Mouse (Mus musculus): ENCODE measurements around the gene Dync1i1. TPM values are rescaled to one million over a fixed set of nuclear protein-coding genes. Genes with fewer than 3 reads are reported as not detected.

Dync1i1 gene
- total and polyA plus RNA-seq, 3 experiments, result not detected

DNA sequence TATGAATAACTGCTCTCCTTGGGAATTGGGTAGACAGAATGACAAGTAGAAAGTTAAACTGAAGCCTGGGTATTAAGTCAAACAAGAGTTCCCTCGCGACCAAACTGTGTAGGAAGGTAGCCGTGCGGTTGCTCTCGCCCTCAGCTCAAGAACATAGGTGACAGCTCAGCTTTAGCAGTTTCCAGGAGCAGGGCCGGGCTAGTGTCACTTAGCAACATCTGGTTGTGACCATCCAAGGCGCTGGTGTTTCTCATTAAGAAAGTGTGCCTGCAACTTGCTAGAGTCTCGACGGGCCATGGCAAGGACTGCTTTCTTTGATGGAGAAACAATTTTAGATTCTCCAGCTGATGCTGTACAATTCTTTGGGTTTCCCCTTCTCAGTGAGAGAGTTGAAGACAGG lies 291.5 kb downstream of the Dync1i1 start:
- Histone ChIP-seq H3K27ac (ENCODE audit: control insufficient read depth, low read depth, low read length) (no peak overlapping the region), H3K27me3 (ENCODE audit: control insufficient read depth in 1 of 2, insufficient read depth in 2 of 2, low read length in 2 of 2) (peaks cover 0 to 2% of the 10 kb centered on the region in 2 experiments; a peak in 1 of 4 replicates), H3K4me3 (ENCODE audit: control insufficient read depth in 1 of 2, insufficient read depth in 1 of 2, low read depth in 2 of 2, low read length in 2 of 2) (no peak overlapping the region), H3K79me2 (ENCODE audit: control insufficient read depth, insufficient read depth, low read length, poor library complexity) (no peaks in the 10 kb centered on the region), H3K4me1 (ENCODE audit: control insufficient read depth in 1 of 2, insufficient read depth in 2 of 2, low read length in 2 of 2) (no peaks in the 10 kb centered on the region), H3K36me3 (ENCODE audit: control insufficient read depth in 1 of 2, insufficient read depth in 2 of 2, low read length in 2 of 2) (no peaks in the 10 kb centered on the region), H3K9ac (ENCODE audit: control insufficient read depth, low read depth, low read length, poor library complexity, severe bottlenecking) (no peak overlapping the region), H3K9me3 (replicated peaks; ENCODE audit: insufficient read depth, low read length) (no peaks in the 10 kb centered on the region)
- no peak for TF ChIP-seq USF1 (IDR thresholded peaks at IDR 0.05; ENCODE audit: low read depth, low read length)
- no peak for TF ChIP-seq ZKSCAN1 (IDR thresholded peaks at IDR 0.05; ENCODE audit: low read depth, low read length)
- TF ChIP-seq ELF1 (IDR thresholded peaks at IDR 0.05; ENCODE audit: low read depth, low read length), result no peak
- no peak for TF ChIP-seq GABPA (IDR thresholded peaks at IDR 0.05; ENCODE audit: low read depth, low read length)
- no peak for TF ChIP-seq NELFE (IDR thresholded peaks at IDR 0.05; ENCODE audit: low read depth, low read length)
- no peak for TF ChIP-seq POLR2AphosphoS2 (IDR thresholded peaks at IDR 0.05; ENCODE audit: low read length)
- no peak for TF ChIP-seq MAZ (IDR thresholded peaks at IDR 0.05; ENCODE audit: low read depth, low read length)
- no peak for TF ChIP-seq TCF12 (IDR thresholded peaks at IDR 0.05; ENCODE audit: low read depth, low read length)
- TF ChIP-seq TBP (IDR thresholded peaks at IDR 0.05; ENCODE audit: low read depth, low read length), result no peak
- TF ChIP-seq CTCF (IDR thresholded peaks at IDR 0.05 in 2 of 3, conservative IDR thresholded peaks at IDR 0.05 in 1 of 3; ENCODE audit: control insufficient read depth in 1 of 3, insufficient read depth in 1 of 3, low read depth in 2 of 3, low read length in 3 of 3, poor library complexity in 1 of 3, severe bottlenecking in 1 of 3), result no peak
- DNase-seq (ENCODE audit: low read depth, low spot score), result no peak

- Histone ChIP-seq H3K79me2 (ENCODE audit: control insufficient read depth, insufficient read depth, low read length, poor library complexity) (no peaks in the 10 kb centered on the region), H3K4me1 (ENCODE audit: control insufficient read depth in 1 of 2, insufficient read depth in 2 of 2, low read length in 2 of 2) (no peaks in the 10 kb centered on the region), H3K36me3 (ENCODE audit: control insufficient read depth in 1 of 2, insufficient read depth in 2 of 2, low read length in 2 of 2) (no peaks in the 10 kb centered on the region), H3K27me3 (ENCODE audit: control insufficient read depth in 1 of 2, insufficient read depth in 2 of 2, low read length in 2 of 2) (no peaks in the 10 kb centered on the region), H3K9ac (ENCODE audit: control insufficient read depth, low read depth, low read length, poor library complexity, severe bottlenecking) (no peak overlapping the region), H3K27ac (ENCODE audit: control insufficient read depth, low read depth, low read length) (no peak overlapping the region), H3K9me3 (replicated peaks; ENCODE audit: insufficient read depth, low read length) (no peaks in the 10 kb centered on the region), H3K4me3 (ENCODE audit: control insufficient read depth in 1 of 2, insufficient read depth in 1 of 2, low read depth in 2 of 2, low read length in 2 of 2) (no peak overlapping the region)
- DNase-seq (ENCODE audit: low read depth, low spot score), result no peak
- no peak for TF ChIP-seq POLR2AphosphoS5 (IDR thresholded peaks at IDR 0.05; ENCODE audit: borderline replicate concordance, low read depth, low read length)
- TF ChIP-seq MAFK (IDR thresholded peaks at IDR 0.05; ENCODE audit: borderline replicate concordance, low read depth, low read length), result no peak
- TF ChIP-seq MXI1 (IDR thresholded peaks at IDR 0.05; ENCODE audit: low read depth, low read length), result no peak
- no peak for TF ChIP-seq CHD2 (IDR thresholded peaks at IDR 0.05; ENCODE audit: low read length)
- no peak for TF ChIP-seq EP300 (IDR thresholded peaks at IDR 0.05; ENCODE audit: low read depth in 1 of 2, low read length in 2 of 2)
Measured at GRCm38 (mm10) chr6:6023976-6024375, 298.5 kb downstream of the Dync1i1 start.

GRCm38 (mm10) chr6:6027664-6028063 lies 302.2 kb downstream of the Dync1i1 start:
- TF ChIP-seq TAL1 (IDR thresholded peaks at IDR 0.05; ENCODE audit: low read length), result no peak
- TF ChIP-seq TCF12 (IDR thresholded peaks at IDR 0.05; ENCODE audit: low read depth, low read length), result no peak
- no peak for TF ChIP-seq JUND (IDR thresholded peaks at IDR 0.05; ENCODE audit: low read depth, low read length)
- no peak for TF ChIP-seq UBTF (IDR thresholded peaks at IDR 0.05; ENCODE audit: borderline replicate concordance, insufficient read depth, low read depth, low read length)
- TF ChIP-seq ELF1 (IDR thresholded peaks at IDR 0.05; ENCODE audit: low read depth, low read length), result no peak
- no peak for TF ChIP-seq MAZ (IDR thresholded peaks at IDR 0.05; ENCODE audit: low read depth, low read length)
- no peak for TF ChIP-seq NELFE (IDR thresholded peaks at IDR 0.05; ENCODE audit: low read depth, low read length)
- TF ChIP-seq POLR2AphosphoS2 (IDR thresholded peaks at IDR 0.05; ENCODE audit: low read length), result no peak
- TF ChIP-seq USF2 (IDR thresholded peaks at IDR 0.05; ENCODE audit: borderline replicate concordance in 1 of 2, insufficient read depth in 1 of 2, low read depth in 1 of 2, low read length in 2 of 2), result no peak
- DNase-seq (ENCODE audit: low read depth, low spot score), result no peak
- H3K9ac ChIP-seq (ENCODE audit: control insufficient read depth, low read depth, low read length, poor library complexity, severe bottlenecking), result no peak overlapping the region

More at GRCm38 (mm10) chr6:6027664-6028063, 302.2 kb downstream of the Dync1i1 start:
- Histone ChIP-seq H3K27ac (ENCODE audit: control insufficient read depth, low read depth, low read length) (no peak overlapping the region), H3K36me3 (ENCODE audit: control insufficient read depth in 1 of 2, insufficient read depth in 2 of 2, low read length in 2 of 2) (no peaks in the 10 kb centered on the region), H3K9me3 (replicated peaks; ENCODE audit: insufficient read depth, low read length) (no peaks in the 10 kb centered on the region), H3K4me1 (ENCODE audit: control insufficient read depth in 1 of 2, insufficient read depth in 2 of 2, low read length in 2 of 2) (no peaks in the 10 kb centered on the region), H3K79me2 (ENCODE audit: control insufficient read depth, insufficient read depth, low read length, poor library complexity) (no peaks in the 10 kb centered on the region), H3K27me3 (ENCODE audit: control insufficient read depth in 1 of 2, insufficient read depth in 2 of 2, low read length in 2 of 2) (no peaks in the 10 kb centered on the region), H3K4me3 (ENCODE audit: control insufficient read depth in 1 of 2, insufficient read depth in 1 of 2, low read depth in 2 of 2, low read length in 2 of 2) (no peak overlapping the region)
